Mouse (Mus musculus) kidney, postnatal 0 days (tissue): ENCODE measurements around the gene Myrfl. TPM values are rescaled to one million over a fixed set of nuclear protein-coding genes. Genes with fewer than 3 reads are reported as not detected.

Source experiments
- ATAC-seq: fragments of 200-750 bp; cut with Nextera tagmentation; replicated peaks from 2 replicates; pipeline ENCODE4 v1.8.0; 2017; ENCODE audit warnings: low read depth, moderate number of reproducible peaks, moderate TSS enrichment, moderate library complexity; ENCODE audit not compliant: low FRiP score
- DNase-seq: peaks from one replicate; pipeline ENCODE4 v3.0.0-alpha.2; 2016; ENCODE audit warnings: low spot score
- H3K27ac ChIP-seq: fragments of 300-500 bp; sonication (generic); 2 replicates; pipeline ENCODE4 v1.5.1; 2014; ENCODE audit warnings: mild to moderate bottlenecking
- H3K27me3 ChIP-seq: fragments of 300-500 bp; sonication (generic); 2 replicates; pipeline ENCODE4 v1.6.1; 2014; ENCODE audit warnings: low read length, mixed read lengths; ENCODE audit not compliant: insufficient read depth
- H3K36me3 ChIP-seq: fragments of 300-500 bp; sonication (generic); 2 replicates; pipeline ENCODE4 v1.6.1; 2014; ENCODE audit warnings: low read length, mixed read lengths; ENCODE audit not compliant: insufficient read depth
- H3K4me1 ChIP-seq: fragments of 300-500 bp; sonication (generic); replicated peaks from 2 replicates; pipeline ENCODE4 v1.6.1; 2014; ENCODE audit warnings: antibody characterized with exemption, low read length, mixed read lengths; ENCODE audit not compliant: insufficient read depth
- H3K4me2 ChIP-seq: fragments of 300-500 bp; sonication (generic); 2 replicates; pipeline ENCODE4 v1.6.1; 2014; ENCODE audit warnings: mild to moderate bottlenecking, low read length, moderate library complexity, mixed read lengths
- H3K4me3 ChIP-seq: fragments of 300-500 bp; sonication (generic); replicated peaks from 2 replicates; pipeline ENCODE4 v1.5.1; 2014; ENCODE audit warnings: low read depth, low read length
- H3K9ac ChIP-seq: fragments of 300-500 bp; sonication (generic); 2 replicates; pipeline ENCODE4 v1.6.1; 2014; ENCODE audit warnings: low read depth, low read length
- H3K9me3 ChIP-seq: fragments of 300-500 bp; sonication (generic); replicated peaks from 2 replicates; pipeline ENCODE4 v1.6.1; 2016; ENCODE audit warnings: low read length, inconsistent platforms, mixed read lengths
- CTCF ChIP-seq: IDR thresholded peaks from 2 replicates; pipeline ENCODE4 v1.5.1; 2016; ENCODE audit warnings: antibody characterized with exemption, low read depth, mild to moderate bottlenecking, moderate library complexity
- WGBS: fragments of 180-500 bp; shearing (Covaris S2); extraction: QIAGEN DNeasy Blood & Tissue Kit; methylation state at CpG from one replicate; pipeline ENCODE4 v1.1.7; 2014; 5-methylcytosine and 5-hydroxymethylcytosine counted together
- polyA plus RNA-seq: library from polyadenylated mRNA; unstranded; fragments of >200 nt; fragmentation: Nextera tagmentation; extraction: Ambion mirVana; gene quantifications from 2 replicates; pipeline ENCODE4 v1.2.1, GENCODE M21; 2015

Gene Myrfl
- polyA plus RNA-seq, 1 experiment from 2014 or later = 0.04 TPM

- no peaks in the 10 kb centered on the region for H3K27me3 ChIP-seq
- no peak overlapping the region for H3K4me3 ChIP-seq
- TF ChIP-seq CTCF = no peak
- H3K4me1 ChIP-seq = no peaks in the 10 kb centered on the region
- H3K9ac ChIP-seq = no peak overlapping the region
- no peak for DNase-seq
- H3K36me3 ChIP-seq = no peaks in the 10 kb centered on the region
- WGBS = 91% methylated on average over 9 of the region's 9 CpGs
- no peak overlapping the region for H3K4me2 ChIP-seq
- ATAC-seq = no peak
- no peak overlapping the region for H3K27ac ChIP-seq
- no peaks in the 10 kb centered on the region for H3K9me3 ChIP-seq
Measured at GRCm38 (mm10) chr10:116813150-116813549, 83.6 kb downstream of the Myrfl start.

GRCm38 (mm10) chr10:116810738-116811137 is 86.0 kb downstream of the Myrfl start:
- DNase-seq (no peak), ATAC-seq (no peak)
- Histone ChIP-seq H3K9me3 (no peaks in the 10 kb centered on the region), H3K4me2 (no peak overlapping the region), H3K9ac (no peak overlapping the region), H3K27ac (no peak overlapping the region), H3K4me1 (no peaks in the 10 kb centered on the region), H3K36me3 (no peaks in the 10 kb centered on the region), H3K4me3 (no peak overlapping the region), H3K27me3 (no peaks in the 10 kb centered on the region)
- TF ChIP-seq CTCF = no peak
- WGBS = 75% methylated on average over 15 of the region's 15 CpGs

- 42% methylated on average over 9 of the region's 9 CpGs for WGBS
- no peak for ATAC-seq
- Histone ChIP-seq H3K36me3 (no peaks in the 10 kb centered on the region), H3K4me2 (no peak overlapping the region), H3K9ac (no peak overlapping the region), H3K9me3 (no peaks in the 10 kb centered on the region), H3K27ac (no peak overlapping the region), H3K4me3 (no peak overlapping the region), H3K27me3 (no peaks in the 10 kb centered on the region), H3K4me1 (no peaks in the 10 kb centered on the region)
- DNase-seq = peak; percentile 28
- TF ChIP-seq CTCF = no peak
Measured at GRCm38 (mm10) chr10:116809383-116809782, 87.3 kb downstream of the Myrfl start.

- H3K4me3 ChIP-seq = no peak overlapping the region
- ATAC-seq = no peak
- WGBS = 78% methylated on average over 10 of the region's 10 CpGs
- no peaks in the 10 kb centered on the region for H3K9me3 ChIP-seq
- H3K9ac ChIP-seq = no peak overlapping the region
- no peak overlapping the region for H3K4me2 ChIP-seq
- no peaks in the 10 kb centered on the region for H3K36me3 ChIP-seq
- H3K27me3 ChIP-seq = no peaks in the 10 kb centered on the region
- DNase-seq = no peak
- no peak overlapping the region for H3K27ac ChIP-seq
- TF ChIP-seq CTCF = no peak
- no peaks in the 10 kb centered on the region for H3K4me1 ChIP-seq
Measured at GRCm38 (mm10) chr10:116808556-116809353, 88.0 kb downstream of the Myrfl start.

GRCm38 (mm10) chr10:116802178-116802794 is 94.4 kb downstream of the Myrfl start:
- no peak for ATAC-seq
- TF ChIP-seq CTCF = no peak
- no peak overlapping the region for H3K4me3 ChIP-seq

GRCm38 (mm10) chr10:116801281-116801680 is 95.4 kb downstream of the Myrfl start:
- DNase-seq = no peak
- WGBS = 60% methylated on average over 4 of the region's 4 CpGs
- no peak overlapping the region for H3K4me2 ChIP-seq
- no peaks in the 10 kb centered on the region for H3K27me3 ChIP-seq
- H3K9ac ChIP-seq = no peak overlapping the region
- no peaks in the 10 kb centered on the region for H3K4me1 ChIP-seq
- H3K4me3 ChIP-seq = no peak overlapping the region
- no peak overlapping the region for H3K27ac ChIP-seq
- TF ChIP-seq CTCF = no peak
- H3K36me3 ChIP-seq = no peaks in the 10 kb centered on the region
- H3K9me3 ChIP-seq = no peaks in the 10 kb centered on the region
- ATAC-seq = no peak

More at GRCm38 (mm10) chr10:116802178-116802794, 94.4 kb downstream of the Myrfl start:
- H3K9ac ChIP-seq = no peak overlapping the region
- no peaks in the 10 kb centered on the region for H3K36me3 ChIP-seq
- DNase-seq = no peak
- 49% methylated on average over 5 of the region's 5 CpGs for WGBS
- H3K27me3 ChIP-seq = no peaks in the 10 kb centered on the region
- no peak overlapping the region for H3K27ac ChIP-seq
- no peaks in the 10 kb centered on the region for H3K4me1 ChIP-seq
- no peaks in the 10 kb centered on the region for H3K9me3 ChIP-seq
- H3K4me2 ChIP-seq = no peak overlapping the region
